ENCODE assay signal across 7 mouse cellular contexts in the genomic region with DNA sequence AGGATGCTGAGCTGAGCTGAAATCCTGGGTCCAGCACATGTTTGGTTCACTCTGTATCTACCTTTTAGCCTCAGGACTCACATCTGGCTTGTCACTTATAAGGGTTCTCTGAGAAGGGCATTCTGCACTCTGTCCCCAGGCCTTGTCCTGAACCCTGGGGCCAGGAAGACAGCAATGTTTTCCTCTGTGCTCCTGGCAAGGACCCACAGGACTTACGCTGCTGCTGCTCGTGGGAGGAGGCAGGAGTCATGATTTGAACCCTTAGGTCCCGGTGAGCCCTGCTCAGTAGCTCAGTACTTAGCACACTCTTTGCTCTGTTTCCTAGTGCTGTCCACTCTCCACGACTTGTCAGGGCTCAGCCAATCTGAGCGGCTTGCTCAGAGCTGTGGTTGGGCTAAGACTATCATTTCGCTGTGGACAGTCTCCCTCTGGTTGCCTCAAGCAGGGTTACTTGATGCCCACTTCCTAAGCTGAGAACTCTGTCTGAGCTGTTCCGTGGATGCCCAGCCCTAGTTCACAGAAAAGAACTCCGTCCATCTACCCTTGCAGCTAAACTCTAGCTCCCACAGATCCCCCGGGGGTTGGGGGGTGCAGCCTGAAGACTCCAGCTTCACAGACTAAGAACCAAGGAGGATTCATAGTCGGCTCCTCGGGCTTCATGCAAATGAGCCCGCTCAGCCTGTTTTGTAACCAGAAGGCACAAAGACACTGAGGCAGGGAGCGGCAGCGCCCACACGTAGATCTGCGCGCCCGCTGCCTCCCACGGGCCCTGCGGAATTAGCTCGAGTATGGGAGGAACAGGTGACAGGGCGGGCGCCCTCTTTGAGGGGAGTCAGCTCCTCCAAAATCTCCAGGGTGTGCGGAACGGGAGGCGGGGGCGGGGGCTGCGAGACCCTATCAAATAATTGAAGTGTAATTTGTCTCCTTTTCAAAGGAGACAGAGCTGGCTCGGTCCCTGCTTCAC. TPM values are rescaled to one million over a fixed set of nuclear protein-coding genes. Genes with fewer than 3 reads are reported as not detected.
DNase-seq lines count a peak whose midpoint lies in the region; ATAC-seq and TF ChIP-seq lines count a peak whose summit lies in the region.

No protein-coding gene starts in this region.

- TF ChIP-seq POLR2A in brain, embryonic 14.5 days (IDR thresholded peaks at IDR 0.05; ENCODE audit: borderline replicate concordance, extremely low read depth, insufficient read depth, insufficient read length, poor library complexity, severe bottlenecking), result peak; percentile 16; the same call in 1 of the 2 replicates

- H3K4me2 ChIP-seq in heart, embryonic 15.5 days, result peak overlapping the region; percentile 61

- no peak for TF ChIP-seq CTCF in brain, embryonic 14.5 days (IDR thresholded peaks at IDR 0.05; ENCODE audit: borderline replicate concordance, extremely low read depth, insufficient read depth, insufficient read length)

- no peaks in the 10 kb centered on the region for H3K9me3 ChIP-seq in heart, embryonic 15.5 days (replicated peaks)

- no peaks in the 10 kb centered on the region for H3K36me3 ChIP-seq in heart, embryonic 15.5 days

- H3K27ac ChIP-seq in heart, embryonic 15.5 days, result no peak overlapping the region

- H3K4me3 ChIP-seq in heart, embryonic 15.5 days, result peak overlapping the region; percentile 38

- peak; percentile 63 for DNase-seq in MN1 (ENCODE audit: low spot score)
- DNase-seq in brain, embryonic 14.5 days (ENCODE audit: low read depth), result peak; percentile 83
- peak; percentile 88 to 93 for DNase-seq in left cerebral cortex, adult 9 months (ENCODE audit: low spot score in 2 of 2)
- DNase-seq in right cerebral cortex, adult 18-20 months, result peak; percentile 94
- no peak for DNase-seq in thymus, postnatal 25 days
- no peak for DNase-seq in adrenal gland, postnatal 4 days (ENCODE audit: low spot score in 2 of 2)

- H3K27me3 ChIP-seq in heart, embryonic 15.5 days, result peaks cover 18% of the 10 kb centered on the region

- H3K9ac ChIP-seq in heart, embryonic 15.5 days, result peak overlapping the region; percentile 33; the same call in 1 of the 2 replicates

- 12% methylated on average over 29 of the region's 29 CpGs for whole genome bisulfite sequencing in heart, embryonic 15.5 days

- ATAC-seq in heart, embryonic 15.5 days (replicated peaks; ENCODE audit: insufficient number of reproducible peaks, insufficient read depth, low FRiP score, low read depth), result 0 out of 2 replicates have a peak, but pooled peaks have one; percentile 31

- H3K4me1 ChIP-seq in heart, embryonic 15.5 days (replicated peaks), result peaks cover 28% of the 10 kb centered on the region

RNA-seq across cellular contexts. Expression of a gene that starts 14.5 kb away (rescaled TPM):
- polyA plus RNA-seq in brain, embryonic 14.5 days (2012; rRNA removed), result 17.6 and 17.9 TPM in 2 replicates
- polyA plus RNA-seq in heart, embryonic 15.5 days (2015; fragmentation: Nextera tagmentation; extraction: Ambion mirVana), result 0.73 and 1.5 TPM in 2 replicates
- 1 to 10 TPM; 2.4 TPM for total RNA-seq in adrenal gland, postnatal 4 days (2021)

RNA-seq across cellular contexts. Expression of a gene that starts 22.9 kb away (rescaled TPM):
- polyA plus RNA-seq in brain, embryonic 14.5 days (2012; rRNA removed), result 11.7 and 16.0 TPM in 2 replicates
- polyA plus RNA-seq in heart, embryonic 15.5 days (2015; fragmentation: Nextera tagmentation; extraction: Ambion mirVana), result 33.0 and 34.7 TPM in 2 replicates
- total RNA-seq in adrenal gland, postnatal 4 days (2021), result 10 to 100 TPM; 32.4 to 34.3 TPM

RNA-seq across cellular contexts. Expression of a gene that starts 58.9 kb away (rescaled TPM):
- polyA plus RNA-seq in brain, embryonic 14.5 days (2012; rRNA removed), result 0.22 and 0.25 TPM in 2 replicates
- polyA plus RNA-seq in heart, embryonic 15.5 days (2015; fragmentation: Nextera tagmentation; extraction: Ambion mirVana), result 0.06 and 0.20 TPM in 2 replicates
- under 1 TPM; 0.14 to 0.22 TPM for total RNA-seq in adrenal gland, postnatal 4 days (2021)

Comparison
In these comparisons a context has a peak if more than half of its experiments do, and no peak if none do; other contexts are left out.
1. DNase-seq: peak in MN1 (single experiment), brain, embryonic 14.5 days (single experiment), left cerebral cortex, adult 9 months (2 of 2) and right cerebral cortex, adult 18-20 months (single experiment); none in thymus, postnatal 25 days (single experiment) and adrenal gland, postnatal 4 days (0 of 2).